Mouse (Mus musculus) CH12.LX (cell line): ENCODE data around the gene Il13ra1. TPM values are rescaled to one million over a fixed set of nuclear protein-coding genes. Genes with fewer than 3 reads are reported as not detected.

Experiments used
- DNase-seq: peaks from one replicate; pipeline ENCODE4 v3.0.0-alpha.2; 2013; ENCODE audit errors: extremely low read depth
- H3K27ac ChIP-seq: 2 replicates; pipeline ENCODE4 v1.5.1; 2012; ENCODE audit warnings: low read depth, mild to moderate bottlenecking, control low read depth, moderate library complexity; ENCODE audit not compliant: insufficient read depth
- H3K27me3 ChIP-seq: replicated peaks from 2 replicates; pipeline ENCODE3; 2012; ENCODE audit warnings: inconsistent platforms
- H3K36me3 ChIP-seq, 2 experiments: replicated peaks in 1 of 2; 2 replicates each; pipeline versions ENCODE3 to v1.6.1; 2012; ENCODE audit warnings: inconsistent platforms in 1 of 2, low read length in 1 of 2, mild to moderate bottlenecking in 1 of 2, mixed read lengths in 1 of 2, moderate library complexity in 1 of 2; ENCODE audit not compliant: control insufficient read depth in 1 of 2, insufficient read depth in 1 of 2
- H3K4me1 ChIP-seq, 2 experiments: 2 replicates each; pipeline ENCODE4 v1.6.1; 2012; ENCODE audit warnings: inconsistent platforms in 1 of 2, moderate library complexity in 1 of 2; ENCODE audit not compliant: insufficient read depth in 2 of 2, control insufficient read depth in 1 of 2
- H3K4me2 ChIP-seq: 2 replicates; pipeline ENCODE4 v1.6.1; 2012; ENCODE audit warnings: low read depth, mild to moderate bottlenecking, control low read depth; ENCODE audit not compliant: poor library complexity, insufficient read depth, severe bottlenecking
- H3K4me3 ChIP-seq, 3 experiments: fragments of 150-350 bp in 1 of 3; sonication (generic) in 1 of 3; replicated peaks in 1 of 3; 2 replicates each; pipeline versions ENCODE3 to v1.5.1; 2011 to 2012; ENCODE audit warnings: low read depth in 2 of 3, low read length in 2 of 3, mild to moderate bottlenecking in 2 of 3, moderate library complexity in 2 of 3, control low read depth in 1 of 3, improper control_type of control experiment in 1 of 3, inconsistent platforms in 1 of 3, mixed read lengths in 1 of 3; ENCODE audit not compliant: poor library complexity in 1 of 3
- H3K79me2 ChIP-seq: replicated peaks from 2 replicates; pipeline ENCODE4 v1.6.1; 2012; ENCODE audit warnings: mild to moderate bottlenecking, moderate library complexity; ENCODE audit not compliant: control insufficient read depth, poor library complexity, insufficient read depth, severe bottlenecking; ENCODE audit errors: extremely low read depth
- H3K9ac ChIP-seq: 2 replicates; pipeline ENCODE4 v1.6.1; 2012; ENCODE audit warnings: low read depth, mild to moderate bottlenecking, control low read depth, moderate library complexity; ENCODE audit not compliant: insufficient read depth
- H3K9me3 ChIP-seq: replicated peaks from 2 replicates; pipeline ENCODE3; 2012; ENCODE audit warnings: low read length, inconsistent platforms, mixed read lengths
- BHLHE40 ChIP-seq: IDR thresholded peaks from 2 replicates; pipeline ENCODE4 v1.6.1; 2011; ENCODE audit warnings: mild to moderate bottlenecking, low read depth, low read length, improper control_type of control experiment
- CHD1 ChIP-seq: IDR thresholded peaks from 2 replicates; pipeline ENCODE4 v1.6.1; 2012; ENCODE audit warnings: low read depth, low read length, improper control_type of control experiment, inconsistent platforms
- CHD2 ChIP-seq: IDR thresholded peaks from 2 replicates; pipeline ENCODE4 v1.6.1; 2011; ENCODE audit warnings: low read length, improper control_type of control experiment
- CTCF ChIP-seq, 2 experiments: IDR thresholded peaks in 1 of 2; conservative IDR thresholded peaks in 1 of 2; 2 replicates each; pipeline ENCODE4 v1.5.1; 2011 to 2012; ENCODE audit warnings: low read depth in 2 of 2, low read length in 2 of 2, improper control_type of control experiment in 1 of 2, inconsistent platforms in 1 of 2, mild to moderate bottlenecking in 1 of 2, moderate library complexity in 1 of 2
- EP300 ChIP-seq: IDR thresholded peaks from 2 replicates; pipeline ENCODE4 v1.6.1; 2011; ENCODE audit warnings: low read length, improper control_type of control experiment
- MAFK ChIP-seq: IDR thresholded peaks from 2 replicates; pipeline ENCODE4 v1.6.1; 2011; ENCODE audit warnings: low read length, improper control_type of control experiment; ENCODE audit not compliant: insufficient replicate concordance
- MAX ChIP-seq: IDR thresholded peaks from 2 replicates; pipeline ENCODE4 v1.6.1; 2011; ENCODE audit warnings: low read length, improper control_type of control experiment
- MXI1 ChIP-seq: IDR thresholded peaks from 2 replicates; pipeline ENCODE4 v1.6.1; 2011; ENCODE audit warnings: mild to moderate bottlenecking, low read depth, low read length, improper control_type of control experiment
- POLR2A ChIP-seq: IDR thresholded peaks from 2 replicates; pipeline ENCODE4 v1.6.1; 2011; ENCODE audit warnings: low read depth, mild to moderate bottlenecking, improper control_type of control experiment, low read length
- RAD21 ChIP-seq: IDR thresholded peaks from 2 replicates; pipeline ENCODE4 v1.6.1; 2011; ENCODE audit warnings: low read depth, mild to moderate bottlenecking, low read length, improper control_type of control experiment, moderate library complexity
- SMC3 ChIP-seq: IDR thresholded peaks from 2 replicates; pipeline ENCODE4 v1.6.1; 2011; ENCODE audit warnings: low read depth, low read length, improper control_type of control experiment
- ZKSCAN1 ChIP-seq: IDR thresholded peaks from 2 replicates; pipeline ENCODE4 v1.6.1; 2012; ENCODE audit warnings: low read depth, inconsistent platforms, low read length, improper control_type of control experiment, borderline replicate concordance
- dilution Hi-C: fragments of 300-500 bp; cut with MboI; formaldehyde crosslinking; loops from 2 replicates; pipeline ENCODE4 v1.14.3; 2020; ENCODE audit warnings: low sequenced_read_pairs; ENCODE audit not compliant: extremely low pct_unique_long_range_greater_than_20kb, extremely low pct_ligation_motif_present
- in situ Hi-C: fragments of 300-500 bp; cut with MboI; formaldehyde crosslinking; loops from 3 replicates; pipeline ENCODE4 v1.14.3; 2019; ENCODE audit warnings: low sequenced_read_pairs, low pct_ligation_motif_present, low pct_unique_long_range_greater_than_20kb, mixed read lengths
- polyA plus RNA-seq: library from polyadenylated mRNA; unstranded; fragments of >175 nt; gene quantifications from 2 replicates; pipeline ENCODE4 v1.2.1, GENCODE M21; 2012; ENCODE audit warnings: low read depth; ENCODE audit not compliant: insufficient read length
- total RNA-seq, 2 experiments: library from RNA; depleted of rRNA; stranded (reverse); fragments of 300-350 nt in 1 of 2; fragments of >200 nt in 1 of 2; gene quantifications; 2 replicates each; pipeline ENCODE4 v1.2.3; 2012 to 2014

The Il13ra1 gene
- total and polyA plus RNA-seq, 3 experiments = 0.21 to 1.6 (median 0.59) TPM

- H3K4me3 ChIP-seq = no peak overlapping the region
- peak; percentile 11 to 74; a peak in 2 of 4 replicates for TF ChIP-seq CTCF (conservative IDR thresholded peaks at IDR 0.05 in 1 of 2, IDR thresholded peaks at IDR 0.05 in 1 of 2; ENCODE audit: low read depth in 2 of 2, low read length in 2 of 2)
- TF ChIP-seq SMC3 = peak; percentile 83
- TF ChIP-seq EP300 = no peak
- TF ChIP-seq RAD21 = peak; percentile 76
- no peak for TF ChIP-seq POLR2A
- no peak for TF ChIP-seq BHLHE40
- no peak for TF ChIP-seq CHD2
- TF ChIP-seq MXI1 = no peak
- no peaks in the 10 kb centered on the region for H3K4me1 ChIP-seq
- no peaks in the 10 kb centered on the region for H3K36me3 ChIP-seq
- H3K9me3 ChIP-seq = no peaks in the 10 kb centered on the region
- dilution Hi-C loops = no loop called here
- DNase-seq = peak; percentile 55
- no peak overlapping the region for H3K4me2 ChIP-seq
- H3K27ac ChIP-seq = no peak overlapping the region
- H3K27me3 ChIP-seq = no peaks in the 10 kb centered on the region
- no peak overlapping the region for H3K9ac ChIP-seq
- no peaks in the 10 kb centered on the region for H3K79me2 ChIP-seq
- in situ Hi-C loops = loop anchor here (10.0 kb wide), 1 partner anchor 349 kb away; no protein-coding TSS in a partner anchor
Measured at GRCm38 (mm10) chrX:36183625-36184024, 71.7 kb downstream of the Il13ra1 start.

- H3K4me1 ChIP-seq = no peaks in the 10 kb centered on the region
- no peak overlapping the region for H3K4me3 ChIP-seq
- H3K9me3 ChIP-seq = no peaks in the 10 kb centered on the region
- H3K36me3 ChIP-seq = no peaks in the 10 kb centered on the region
- no peaks in the 10 kb centered on the region for H3K79me2 ChIP-seq
- in situ Hi-C loops (loop anchor here (10.0 kb wide), 1 partner anchor 351 kb away; no protein-coding TSS in a partner anchor), dilution Hi-C loops (no loop called here)
- no peaks in the 10 kb centered on the region for H3K27me3 ChIP-seq
- H3K4me2 ChIP-seq = no peak overlapping the region
- no peak for DNase-seq
- H3K27ac ChIP-seq = no peak overlapping the region
- no peak overlapping the region for H3K9ac ChIP-seq
- no peak for TF ChIP-seq MAFK
Measured at GRCm38 (mm10) chrX:36186036-36186435, 74.1 kb downstream of the Il13ra1 start.

GRCm38 (mm10) chrX:36186443-36186842, 74.5 kb downstream of the Il13ra1 start:
- H3K4me1 ChIP-seq = no peaks in the 10 kb centered on the region
- H3K36me3 ChIP-seq = no peaks in the 10 kb centered on the region
- H3K4me2 ChIP-seq = no peak overlapping the region
- H3K9ac ChIP-seq = no peak overlapping the region
- in situ Hi-C loops (loop anchor here (10.0 kb wide), 1 partner anchor 352 kb away; no protein-coding TSS in a partner anchor), dilution Hi-C loops (no loop called here)
- H3K9me3 ChIP-seq = no peaks in the 10 kb centered on the region
- no peaks in the 10 kb centered on the region for H3K27me3 ChIP-seq
- H3K4me3 ChIP-seq = no peak overlapping the region
- no peak for TF ChIP-seq MAX
- TF ChIP-seq CHD1 = no peak
- TF ChIP-seq ZKSCAN1 = no peak
- no peak for DNase-seq
- H3K79me2 ChIP-seq = no peaks in the 10 kb centered on the region
- no peak overlapping the region for H3K27ac ChIP-seq
